Mouse (Mus musculus): ENCODE results near the gene Map3k11.

Map3k11 gene

DNA sequence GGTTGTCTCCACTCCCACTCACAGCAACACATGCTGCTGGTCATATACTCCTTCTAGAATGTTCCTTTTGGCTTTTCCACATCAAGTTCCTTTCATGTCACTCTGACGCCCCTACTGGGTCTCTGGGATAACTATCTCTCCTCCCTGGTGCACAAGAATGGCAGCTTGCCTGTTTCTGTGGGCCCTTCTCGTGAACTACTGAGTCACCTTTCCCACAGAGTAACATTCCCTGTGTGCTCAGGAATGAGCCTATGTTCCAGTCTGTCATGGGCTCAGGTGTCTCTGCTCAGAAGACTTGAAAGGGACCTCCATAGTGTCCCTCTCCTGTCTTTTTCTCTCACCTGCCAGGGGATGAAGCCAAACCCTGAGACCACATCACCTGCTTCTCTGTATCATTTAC, 50.9 kb downstream of the Map3k11 start:
- no peak for DNase-seq

DNA sequence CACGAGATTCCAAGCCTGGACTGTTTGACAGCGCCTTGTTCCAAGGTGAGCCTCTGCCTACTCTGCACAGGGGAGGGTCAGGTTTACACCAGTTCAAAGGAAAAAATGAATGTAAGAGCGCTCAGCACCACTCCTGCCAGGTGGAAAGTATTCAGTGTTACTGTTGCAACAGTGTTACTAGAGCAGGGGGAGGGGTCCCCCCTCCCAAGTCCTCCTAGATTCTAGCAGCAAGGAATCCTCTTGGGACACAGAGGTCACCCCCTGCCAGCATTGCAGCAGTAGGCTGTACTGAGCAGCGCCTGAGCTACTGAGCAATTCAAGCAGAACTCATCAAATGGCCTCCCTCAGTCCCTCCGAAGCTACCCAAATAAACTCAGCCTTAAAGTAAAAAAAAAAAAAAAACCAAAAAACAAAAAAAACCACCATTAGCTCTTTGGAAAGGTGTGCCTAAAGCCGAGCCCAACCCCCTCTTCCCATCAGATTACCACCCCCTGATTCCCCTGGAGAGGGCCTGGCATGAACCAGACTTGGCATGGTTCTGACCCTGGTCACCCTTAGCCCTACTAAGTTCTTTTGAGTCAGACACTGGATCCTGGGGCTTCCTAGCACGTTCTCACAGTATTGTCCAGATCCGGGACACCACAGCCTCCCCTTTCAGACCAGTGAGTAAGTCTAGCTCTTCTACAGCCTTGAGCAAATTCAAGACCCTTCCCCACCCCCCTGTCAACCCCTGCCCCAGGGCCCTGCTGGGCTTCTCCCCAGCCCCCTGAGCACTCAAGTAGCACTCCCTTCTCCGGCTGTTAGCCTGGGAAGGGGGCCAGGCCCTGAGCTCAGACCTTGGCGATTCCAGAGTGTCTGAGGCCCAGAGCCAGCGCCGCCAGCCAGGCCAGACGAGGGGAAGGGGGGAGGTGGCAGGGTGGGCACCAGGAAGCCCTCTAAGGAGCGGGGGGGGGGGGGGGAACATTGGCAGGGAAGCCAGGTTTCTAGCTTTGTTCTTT, 52.1 kb downstream of the Map3k11 start, which contains the start of gene Ltbp3:
Ltbp3 (plus strand) TSS at position 585 of the 998 bp plus-strand sequence.
- peak; percentile 85 for DNase-seq

DNA sequence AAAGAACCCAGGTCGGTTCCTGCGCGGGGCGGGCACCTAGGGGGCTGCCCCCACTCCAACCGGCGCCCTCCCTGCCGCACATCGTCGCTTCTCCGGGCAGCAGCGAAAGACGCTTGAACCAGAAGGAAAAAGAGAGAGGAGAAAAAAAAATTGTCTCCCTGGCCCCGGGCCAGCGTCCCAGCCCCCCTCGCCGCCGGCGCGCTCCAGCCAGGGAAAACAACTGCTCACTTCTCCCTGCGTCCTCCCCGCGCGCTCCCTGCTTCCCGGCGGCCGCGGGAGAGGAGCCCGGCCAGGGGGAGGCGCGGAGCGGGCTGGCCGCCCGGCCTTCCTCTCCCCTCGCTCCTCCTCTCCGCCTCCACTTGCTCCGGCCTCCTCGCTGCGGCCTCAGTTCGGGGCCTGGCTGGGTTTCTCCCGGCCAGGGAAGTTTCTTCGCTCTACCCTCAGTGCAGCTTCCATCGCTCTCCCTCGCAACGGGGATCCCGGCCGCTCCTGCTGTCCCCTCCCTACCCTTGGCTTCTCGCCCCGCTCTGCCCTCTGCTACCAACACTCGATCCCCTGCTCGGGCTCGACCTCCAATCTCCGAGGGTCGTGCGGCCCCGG, 53.2 kb downstream of the Map3k11 start:
- peak; percentile 87 for DNase-seq

DNA sequence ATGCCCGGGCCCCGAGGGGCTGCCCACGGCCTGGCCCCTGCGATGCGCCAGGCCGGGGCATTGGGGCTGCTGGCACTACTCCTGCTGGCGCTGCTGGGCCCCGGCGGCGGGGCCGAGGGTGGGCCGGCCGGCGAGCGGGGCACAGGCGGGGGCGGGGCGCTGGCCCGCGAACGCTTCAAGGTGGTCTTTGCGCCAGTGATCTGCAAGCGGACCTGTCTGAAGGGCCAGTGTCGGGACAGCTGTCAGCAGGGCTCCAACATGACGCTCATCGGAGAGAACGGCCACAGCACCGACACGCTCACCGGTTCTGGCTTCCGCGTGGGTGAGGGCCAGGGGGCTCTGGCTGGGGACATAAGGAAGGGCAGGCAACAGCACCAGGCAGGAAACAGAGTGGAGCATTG, 53.7 kb downstream of the Map3k11 start:
- DNase-seq: no peak

DNA sequence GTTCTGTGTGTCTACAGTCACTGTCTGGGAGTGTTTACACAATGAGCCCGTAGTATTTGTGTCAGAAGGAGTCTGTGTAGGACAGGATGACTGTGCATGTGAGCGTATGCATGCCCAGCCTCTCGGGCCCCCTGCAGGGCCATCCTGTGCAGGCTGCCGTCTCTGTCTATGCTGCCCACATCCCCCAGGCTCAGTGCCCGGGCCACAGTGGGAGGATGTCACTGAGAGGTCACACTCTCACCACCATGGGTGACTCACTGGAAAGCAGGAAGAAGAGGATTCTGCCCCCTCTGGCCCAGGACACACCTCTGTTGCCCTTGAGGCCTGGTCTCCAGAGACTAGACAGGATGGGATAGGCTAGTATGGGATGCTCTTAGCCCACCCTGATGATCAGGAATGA, 55.0 kb downstream of the Map3k11 start:
- DNase-seq: peak; percentile 75

DNA sequence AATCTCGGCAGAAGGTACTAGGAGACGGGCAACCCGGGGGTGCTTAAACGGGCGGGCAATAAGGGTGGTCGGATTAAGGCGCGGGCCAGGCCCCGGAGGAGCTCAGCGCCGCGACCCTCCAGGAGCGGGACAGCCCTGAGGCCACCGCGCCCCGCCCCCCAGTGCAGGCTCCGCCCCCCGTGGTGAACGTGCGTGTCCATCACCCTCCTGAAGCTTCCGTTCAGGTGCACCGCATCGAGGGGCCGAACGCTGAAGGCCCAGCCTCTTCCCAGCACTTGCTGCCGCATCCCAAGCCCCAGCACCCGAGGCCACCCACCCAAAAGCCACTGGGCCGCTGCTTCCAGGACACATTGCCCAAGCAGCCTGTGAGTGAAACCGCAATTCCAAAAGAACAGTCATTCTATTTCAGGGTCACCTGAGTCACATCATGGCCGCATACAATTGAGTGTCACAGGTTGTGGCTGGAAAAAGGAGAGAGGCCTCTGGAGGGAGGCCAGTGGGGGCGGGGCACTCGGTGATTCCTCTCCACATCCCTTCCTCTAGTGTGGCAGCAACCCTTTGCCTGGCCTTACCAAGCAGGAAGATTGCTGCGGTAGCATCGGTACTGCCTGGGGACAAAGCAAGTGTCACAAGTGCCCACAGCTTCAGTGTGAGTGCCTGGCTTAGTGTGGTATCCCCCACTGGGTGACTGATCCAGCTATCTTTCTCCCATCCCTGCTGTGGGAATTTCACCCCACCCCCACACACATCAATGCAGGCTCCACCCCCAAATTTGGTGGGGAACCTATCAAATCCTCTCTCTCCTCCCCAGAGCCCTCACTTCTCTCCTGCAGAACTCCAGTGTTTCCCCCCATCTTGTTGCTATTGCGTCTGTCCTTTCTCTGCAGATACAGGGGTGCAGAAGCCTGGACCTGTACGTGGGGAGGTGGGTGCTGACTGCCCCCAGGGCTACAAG, 57.5 kb downstream of the Map3k11 start:
- DNase-seq: no peak

DNA sequence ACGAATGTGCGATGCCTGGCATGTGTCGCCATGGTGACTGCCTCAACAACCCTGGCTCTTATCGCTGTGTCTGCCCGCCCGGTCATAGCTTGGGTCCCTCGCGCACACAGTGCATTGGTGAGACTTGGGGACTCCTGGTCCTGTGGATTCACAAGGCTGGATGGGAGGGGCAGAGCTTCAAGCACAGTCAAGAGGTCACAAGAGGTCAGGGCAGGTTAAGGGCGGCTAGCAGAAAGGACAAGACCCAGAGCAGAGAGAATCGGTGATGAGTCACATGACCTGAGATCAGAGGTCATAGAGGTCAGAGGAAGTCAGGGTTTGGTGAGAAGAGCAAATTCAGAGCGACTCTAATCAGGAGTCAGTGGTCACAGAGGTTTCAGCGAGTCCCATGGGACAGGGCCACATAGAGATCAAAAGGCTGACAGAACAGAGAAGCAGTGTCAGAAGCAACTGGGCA, 58.4 kb downstream of the Map3k11 start:
- DNase-seq: no peak

DNA sequence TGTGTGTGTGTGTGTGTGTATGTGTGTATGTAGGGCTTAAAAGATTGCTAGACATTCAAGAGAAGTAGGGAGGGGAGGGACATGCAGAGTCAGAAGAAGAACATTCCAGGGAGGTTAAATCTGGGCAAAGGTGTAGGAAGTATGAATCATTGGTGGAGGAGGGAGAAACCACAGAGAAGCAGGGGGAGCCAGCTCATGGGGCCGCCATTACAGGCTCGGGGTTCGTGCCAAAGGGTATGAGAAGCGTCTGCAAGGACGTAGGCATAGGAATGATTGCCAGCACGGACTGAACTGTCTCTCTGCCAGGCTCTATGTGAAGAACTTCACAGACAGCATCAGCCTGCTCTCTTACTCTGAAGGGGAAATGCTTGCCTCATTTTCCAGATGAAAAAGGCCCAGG, 60.9 kb downstream of the Map3k11 start:
- DNase-seq: no peak

DNA sequence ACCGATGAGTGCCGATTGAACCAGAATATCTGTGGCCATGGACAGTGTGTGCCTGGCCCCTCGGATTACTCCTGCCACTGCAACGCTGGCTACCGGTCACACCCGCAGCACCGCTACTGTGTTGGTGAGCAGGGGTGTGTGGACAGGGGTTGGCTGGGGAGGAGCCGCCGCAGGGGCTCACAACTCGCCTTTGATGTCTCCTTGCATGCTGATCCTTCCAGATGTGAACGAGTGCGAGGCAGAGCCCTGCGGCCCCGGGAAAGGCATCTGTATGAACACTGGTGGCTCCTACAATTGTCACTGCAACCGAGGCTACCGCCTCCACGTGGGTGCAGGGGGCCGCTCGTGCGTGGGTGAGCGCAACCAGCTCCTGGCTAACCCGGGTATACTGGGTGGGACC, 62.4 kb downstream of the Map3k11 start:
- peak; percentile 24 for DNase-seq

DNA sequence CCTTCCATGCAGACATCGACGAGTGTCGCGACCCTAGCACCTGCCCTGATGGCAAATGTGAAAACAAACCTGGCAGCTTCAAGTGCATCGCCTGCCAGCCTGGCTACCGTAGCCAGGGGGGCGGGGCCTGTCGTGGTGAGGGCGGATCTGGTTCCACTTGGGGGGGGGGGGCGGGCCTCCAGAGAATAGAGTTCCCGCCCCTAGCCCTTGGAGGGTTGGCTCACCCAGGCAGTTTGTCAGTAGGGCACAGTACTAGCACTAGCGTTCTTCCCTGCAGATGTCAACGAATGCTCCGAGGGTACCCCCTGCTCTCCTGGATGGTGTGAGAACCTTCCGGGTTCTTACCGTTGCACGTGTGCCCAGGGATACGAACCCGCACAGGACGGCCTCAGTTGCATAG, 63.2 kb downstream of the Map3k11 start:
- DNase-seq: peak; percentile 28

All from cerebellum, adult 9-11 months (tissue).